Mouse (Mus musculus) lung, embryonic 14.5 days (tissue): ENCODE measurements around the gene Zfp940. TPM values are rescaled to one million over a fixed set of nuclear protein-coding genes. Genes with fewer than 3 reads are reported as not detected.
A peak's percentile ranks its signal among the peaks of the same experiment; 100 is the strongest.
"Not testable (repeated sequence)": the region's sequence is repeated elsewhere in the genome, so short reads cannot be mapped to it uniquely, and the experiment has no call there.

Experiments
- ATAC-seq: fragments of 200-750 bp; cut with Nextera tagmentation; 2 replicates; pipeline ENCODE4 v1.8.0; 2017; ENCODE audit warnings: mild to moderate bottlenecking, moderate TSS enrichment, moderate library complexity; ENCODE audit not compliant: insufficient read depth
- DNase-seq: peaks from one replicate; pipeline ENCODE4 v3.0.0-alpha.2; 2015
- H3K27ac ChIP-seq: fragments of 300-500 bp; sonication (generic); 2 replicates; pipeline ENCODE4 v1.5.1; 2014; ENCODE audit warnings: low read depth, mild to moderate bottlenecking, moderate library complexity
- H3K27me3 ChIP-seq: fragments of 300-500 bp; sonication (generic); 2 replicates; pipeline ENCODE4 v1.6.1; 2014; ENCODE audit warnings: low read length, control low read depth; ENCODE audit not compliant: insufficient read depth
- H3K36me3 ChIP-seq: fragments of 300-500 bp; sonication (generic); 2 replicates; pipeline ENCODE4 v1.6.1; 2014; ENCODE audit warnings: control low read depth; ENCODE audit not compliant: insufficient read depth
- H3K4me1 ChIP-seq: fragments of 300-500 bp; sonication (generic); 2 replicates; pipeline ENCODE4 v1.6.1; 2014; ENCODE audit warnings: antibody characterized with exemption, control low read depth; ENCODE audit not compliant: insufficient read depth
- H3K4me2 ChIP-seq: fragments of 300-500 bp; sonication (generic); 2 replicates; pipeline ENCODE4 v1.6.1; 2014; ENCODE audit warnings: mild to moderate bottlenecking
- H3K4me3 ChIP-seq: fragments of 300-500 bp; sonication (generic); 2 replicates; pipeline ENCODE4 v1.5.1; 2014; ENCODE audit warnings: low read depth, low read length
- H3K9ac ChIP-seq: fragments of 300-500 bp; sonication (generic); 2 replicates; pipeline ENCODE4 v1.6.1; 2014
- H3K9me3 ChIP-seq: fragments of 300-500 bp; sonication (generic); 2 replicates; pipeline ENCODE4 v1.6.1; 2016; ENCODE audit warnings: low read depth, low read length, control low read depth
- CTCF ChIP-seq: IDR thresholded peaks from 2 replicates; pipeline ENCODE4 v1.5.1; 2016; ENCODE audit warnings: antibody characterized with exemption, low read depth
- WGBS: fragments of 180-500 bp; shearing (Covaris S2); extraction: QIAGEN DNeasy Blood & Tissue Kit; methylation state at CpG from one replicate; pipeline ENCODE4 v1.1.7; 2014; 5-methylcytosine and 5-hydroxymethylcytosine counted together
- polyA plus RNA-seq: library from polyadenylated mRNA; unstranded; fragments of >200 nt; fragmentation: Nextera tagmentation; extraction: Ambion mirVana; gene quantifications from 2 replicates; pipeline ENCODE4 v1.2.1, GENCODE M21; 2014

The Zfp940 gene
- 6.0 and 7.2 TPM in 2 replicates for polyA plus RNA-seq

- Histone ChIP-seq H3K27me3 (no peaks in the 10 kb centered on the region), H3K36me3 (0 out of 2 replicates have a peak, but pooled peaks cover 12% of the 10 kb centered on the region), H3K27ac (no peak within 1 kb of the TSS), H3K4me2 (peak within 1 kb of the TSS; percentile 81), H3K9me3 (no peaks in the 10 kb centered on the region), H3K4me1 (no peaks in the 10 kb centered on the region), H3K9ac (peak within 1 kb of the TSS; percentile 65), H3K4me3 (peak within 1 kb of the TSS; percentile 57)
- under 1% methylated on average over 21 of the region's 21 CpGs for WGBS
- peak; percentile 96 for DNase-seq
- ATAC-seq = peak; percentile 99
- TF ChIP-seq CTCF = no peak
Measured at GRCm38 (mm10) chr7:29853219-29853842, at the start of gene Zfp940. Gene Zfp940 (minus strand): TSS chr7:29853669.

GRCm38 (mm10) chr7:29898351-29898750, 44.9 kb upstream of the Zfp940 start:
- TF ChIP-seq CTCF = peak; percentile 15; the same call in 1 of the 2 replicates
- ATAC-seq (no peak), DNase-seq (no peak)
- Histone ChIP-seq H3K27ac (no peak overlapping the region), H3K27me3 (no peaks in the 10 kb centered on the region), H3K4me3 (no peak overlapping the region), H3K4me1 (no peaks in the 10 kb centered on the region), H3K9ac (no peak overlapping the region), H3K4me2 (no peak overlapping the region), H3K36me3 (peaks cover 86% of the 10 kb centered on the region), H3K9me3 (peaks cover 29% of the 10 kb centered on the region)
- 95% methylated on average over 4 of the region's 4 CpGs for WGBS

GRCm38 (mm10) chr7:29892756-29893155, 39.3 kb upstream of the Zfp940 start:
- ATAC-seq = no peak
- WGBS = 91% methylated on average over 4 of the region's 4 CpGs
- no peak for DNase-seq
- no peak overlapping the region for H3K9ac ChIP-seq
- TF ChIP-seq CTCF = no peak
- H3K4me2 ChIP-seq = no peak overlapping the region
- H3K27ac ChIP-seq = no peak overlapping the region
- H3K36me3 ChIP-seq = peaks cover 64% of the 10 kb centered on the region
- no peaks in the 10 kb centered on the region for H3K4me1 ChIP-seq
- H3K27me3 ChIP-seq = no peaks in the 10 kb centered on the region
- H3K4me3 ChIP-seq = no peak overlapping the region
- peaks cover 31% of the 10 kb centered on the region for H3K9me3 ChIP-seq

- no peak for DNase-seq
- H3K9ac ChIP-seq = no peak overlapping the region
- peaks cover 33% of the 10 kb centered on the region for H3K9me3 ChIP-seq
- no peaks in the 10 kb centered on the region for H3K27me3 ChIP-seq
- no peak overlapping the region for H3K4me2 ChIP-seq
- H3K36me3 ChIP-seq = peaks cover 47% of the 10 kb centered on the region
- no peaks in the 10 kb centered on the region for H3K4me1 ChIP-seq
- H3K27ac ChIP-seq = no peak overlapping the region
- WGBS = 92% methylated on average over 7 of the region's 7 CpGs
- no peak for TF ChIP-seq CTCF
- no peak overlapping the region for H3K4me3 ChIP-seq
- ATAC-seq = no peak
Measured at GRCm38 (mm10) chr7:29890501-29890900, 37.0 kb upstream of the Zfp940 start.

GRCm38 (mm10) chr7:29880916-29881315, 27.4 kb upstream of the Zfp940 start:
- Histone ChIP-seq H3K4me3 (no peak overlapping the region), H3K9me3 (peaks cover 4% of the 10 kb centered on the region; the same call in 1 of the 2 replicates), H3K36me3 (0 out of 2 replicates have a peak, but pooled peaks cover under 1% of the 10 kb centered on the region), H3K4me1 (no peaks in the 10 kb centered on the region), H3K27me3 (no peaks in the 10 kb centered on the region), H3K9ac (no peak overlapping the region), H3K27ac (no peak overlapping the region), H3K4me2 (no peak overlapping the region)
- no peak for ATAC-seq
- DNase-seq = peak; percentile 61
- no peak for TF ChIP-seq CTCF
- WGBS = 49% methylated on average over 7 of the region's 7 CpGs

GRCm38 (mm10) chr7:29880056-29880455, 26.6 kb upstream of the Zfp940 start:
- H3K27me3 ChIP-seq = no peaks in the 10 kb centered on the region
- no peaks in the 10 kb centered on the region for H3K4me1 ChIP-seq
- H3K9me3 ChIP-seq = peaks cover 11% of the 10 kb centered on the region
- H3K4me3 ChIP-seq = no peak overlapping the region
- H3K27ac ChIP-seq = no peak overlapping the region
- no peak for DNase-seq
- TF ChIP-seq CTCF = no peak
- H3K9ac ChIP-seq = no peak overlapping the region
- 74% methylated on average over 7 of the region's 7 CpGs for WGBS
- H3K4me2 ChIP-seq = no peak overlapping the region
- no peak for ATAC-seq
- H3K36me3 ChIP-seq = peaks cover 9% of the 10 kb centered on the region

GRCm38 (mm10) chr7:29877561-29877960, 24.1 kb upstream of the Zfp940 start:
- 88% methylated on average over 9 of the region's 9 CpGs for WGBS
- not testable (repeated sequence) for H3K9ac ChIP-seq, H3K4me3 ChIP-seq, H3K27ac ChIP-seq, H3K27me3 ChIP-seq, DNase-seq, ATAC-seq, H3K4me2 ChIP-seq, H3K4me1 ChIP-seq
- Histone ChIP-seq H3K36me3 (peaks cover 18% of the 10 kb centered on the region), H3K9me3 (peaks cover 21% of the 10 kb centered on the region)
